8 mouse cellular contexts compared by ENCODE assay signal in the genomic region with DNA sequence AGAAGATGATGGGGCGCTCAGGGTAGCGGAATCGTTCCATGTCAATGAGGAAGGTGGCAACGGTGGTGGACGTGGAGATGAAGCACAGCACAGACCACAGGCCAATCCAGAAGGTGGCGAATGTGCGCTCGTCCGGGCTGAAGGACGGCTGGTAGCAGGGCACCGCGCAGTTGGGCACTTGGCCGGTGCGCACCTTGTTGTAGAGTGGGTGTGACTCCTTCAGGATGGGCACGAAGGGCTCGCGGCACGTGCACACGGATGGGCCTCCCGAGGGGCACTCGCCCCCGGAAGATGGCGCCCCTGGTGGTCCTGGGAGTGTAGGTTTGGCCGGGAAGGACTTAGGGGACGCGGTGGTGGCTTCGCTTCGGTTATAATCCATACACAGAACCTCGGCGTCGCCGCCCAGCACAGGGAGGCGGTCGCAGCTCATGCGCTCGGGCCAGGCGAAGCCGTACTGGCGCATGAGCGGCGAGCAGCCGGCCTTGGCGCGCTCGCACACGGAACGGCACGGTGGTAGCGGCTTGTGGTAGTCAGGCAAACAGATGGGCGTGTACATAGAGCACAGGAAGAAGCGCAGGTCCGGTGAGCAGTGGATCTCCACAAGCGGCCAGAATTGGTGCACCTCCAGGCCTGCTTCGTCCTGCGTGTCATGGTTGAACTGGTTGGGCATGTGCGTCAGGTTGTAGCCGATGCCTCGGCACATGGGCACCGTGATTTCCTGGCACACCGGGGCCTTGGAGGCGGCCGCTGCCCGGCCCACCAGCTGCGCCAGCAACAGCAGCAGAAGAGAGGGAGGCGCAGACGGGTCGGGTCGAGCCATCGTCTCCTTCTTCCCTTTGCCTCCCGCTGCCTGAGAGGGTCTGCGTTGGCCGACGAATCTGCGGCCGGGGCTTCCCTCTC. TPM values are rescaled to one million over a fixed set of nuclear protein-coding genes. Genes with fewer than 3 reads are reported as not detected.
DNase-seq lines count a peak whose midpoint lies in the region; ATAC-seq and TF ChIP-seq lines count a peak whose summit lies in the region.

No protein-coding gene starts in this region.

- peak overlapping the region; percentile 78 for H3K9ac ChIP-seq in heart, postnatal 0 days (replicated peaks; ENCODE audit: low read depth, low read length)

- peak; percentile 4; the same call in 1 of the 2 replicates for ATAC-seq in G1E (ENCODE audit: extremely low read depth, insufficient number of reproducible peaks, low FRiP score, poor library complexity, severe bottlenecking)
- ATAC-seq in erythroblast, adult 5-6 weeks (replicated peaks; ENCODE audit: low FRiP score, poor library complexity, severe bottlenecking), result 0 out of 2 replicates have a peak, but pooled peaks have one; percentile 18
- ATAC-seq in heart, postnatal 0 days (ENCODE audit: insufficient read depth, low read depth), result no peak
- peak; percentile 33 for ATAC-seq in megakaryocyte, adult 5-6 weeks (ENCODE audit: poor library complexity, severe bottlenecking)

- no peak for TF ChIP-seq EP300 in heart, postnatal 0 days (IDR thresholded peaks at IDR 0.05; ENCODE audit: low read depth)

- no peaks in the 10 kb centered on the region for H3K27me3 ChIP-seq in G1E (ENCODE audit: insufficient read depth, low read length)
- H3K27me3 ChIP-seq in heart, postnatal 0 days (ENCODE audit: control insufficient read depth, insufficient read depth, low read length), result no peaks in the 10 kb centered on the region

- H3K9me3 ChIP-seq in G1E (replicated peaks), result no peaks in the 10 kb centered on the region
- H3K9me3 ChIP-seq in heart, postnatal 0 days (replicated peaks; ENCODE audit: control insufficient read depth, low read length), result no peaks in the 10 kb centered on the region

- DNase-seq in G1E (ENCODE audit: low spot score), result peak; percentile 47
- peak; percentile 31 for DNase-seq in heart, postnatal 0 days (ENCODE audit: low spot score)
- peak; percentile 52 for DNase-seq in kidney, postnatal 14 days
- DNase-seq in right cerebral cortex, postnatal 4 days, result peak; percentile 58
- DNase-seq in left cerebral cortex, adult 9 months (ENCODE audit: low spot score in 2 of 2), result no peak

- WGBS in heart, postnatal 0 days, result 8% methylated on average over 75 of the region's 75 CpGs

- H3K27ac ChIP-seq in bone marrow macrophage, adult 2 months (ENCODE audit: insufficient read depth, low read depth, low read length), result no peak overlapping the region
- peak overlapping the region; percentile 87; the same call in 1 of the 2 replicates for H3K27ac ChIP-seq in heart, postnatal 0 days (ENCODE audit: low read depth)

- TF ChIP-seq CTCF in G1E (IDR thresholded peaks at IDR 0.05; ENCODE audit: low read depth, low read length), result no peak; the same call in 1 of the 2 replicates
- TF ChIP-seq CTCF in bone marrow macrophage, adult 2 months (IDR thresholded peaks at IDR 0.05; ENCODE audit: low read depth, low read length), result no peak
- peak; percentile 34 for TF ChIP-seq CTCF in heart, postnatal 0 days (IDR thresholded peaks at IDR 0.05; ENCODE audit: low read depth)

- no peak for TF ChIP-seq POLR2A in bone marrow macrophage, adult 2 months (IDR thresholded peaks at IDR 0.05; ENCODE audit: borderline replicate concordance, low read depth, low read length)

- peak overlapping the region; percentile 90 for H3K4me3 ChIP-seq in G1E (ENCODE audit: low read depth, low read length)
- H3K4me3 ChIP-seq in bone marrow macrophage, adult 2 months (ENCODE audit: insufficient read depth, low read length), result peak overlapping the region; percentile 75
- peak overlapping the region; percentile 72 for H3K4me3 ChIP-seq in heart, postnatal 0 days (ENCODE audit: low read depth, low read length)

- peaks cover 34% of the 10 kb centered on the region for H3K36me3 ChIP-seq in G1E (replicated peaks)
- H3K36me3 ChIP-seq in heart, postnatal 0 days (replicated peaks; ENCODE audit: control insufficient read depth, insufficient read depth, low read length), result 0 out of 2 replicates have a peak, but pooled peaks cover 3% of the 10 kb centered on the region

- H3K4me2 ChIP-seq in heart, postnatal 0 days (ENCODE audit: low read depth, low read length), result peak overlapping the region; percentile 81

- H3K4me1 ChIP-seq in G1E (ENCODE audit: insufficient read depth, low read depth, low read length), result peaks cover 78% of the 10 kb centered on the region
- H3K4me1 ChIP-seq in bone marrow macrophage, adult 2 months (ENCODE audit: control insufficient read depth, insufficient read depth, low read length), result peaks cover 3% of the 10 kb centered on the region; the same call in 1 of the 2 replicates
- peaks cover 29% of the 10 kb centered on the region for H3K4me1 ChIP-seq in heart, postnatal 0 days (ENCODE audit: control insufficient read depth, insufficient read depth)

RNA-seq across cellular contexts. Expression of a gene that starts 1.5 kb away (rescaled TPM):
- total RNA-seq in G1E (2014; fragmentation: Nextera tagmentation) (8.6 and 9.6 TPM in 2 replicates), G1E (2017) (3.1 and 4.4 TPM in 2 replicates)
- polyA plus RNA-seq in G1E (2012), result 23.2 and 24.0 TPM in 2 replicates
- polyA plus RNA-seq in bone marrow macrophage, adult 2 months (2012; ENCODE audit: insufficient read depth, insufficient read length, missing spikeins), result 2.4 TPM in 2 replicates
- 2.7 and 5.0 TPM in 2 replicates for total RNA-seq in erythroblast, adult 5-6 weeks (2015; ENCODE audit: low replicate concordance)
- total RNA-seq in erythroblast, adult 5-6 weeks (2017; ENCODE audit: low replicate concordance), result 4.3 and 5.4 TPM in 2 replicates
- total RNA-seq in heart, postnatal 0 days (2014; rRNA removed; ENCODE audit: low replicate concordance), result 6.0 and 17.9 TPM in 2 replicates
- polyA plus RNA-seq in heart, postnatal 0 days (2015; fragmentation: Nextera tagmentation; extraction: Ambion mirVana), result 1.3 and 1.4 TPM in 2 replicates
- 1.4 and 1.8 TPM in 2 replicates for total RNA-seq in megakaryocyte, adult 5-6 weeks (2015)
- 1.6 and 2.0 TPM in 2 replicates for total RNA-seq in megakaryocyte, adult 5-6 weeks (2017)

RNA-seq across cellular contexts. Expression of a gene that starts 45.8 kb away (rescaled TPM):
- total RNA-seq in G1E (2014; fragmentation: Nextera tagmentation) (16.3 and 19.5 TPM in 2 replicates), G1E (2017) (13.5 and 14.2 TPM in 2 replicates)
- 50.2 and 71.2 TPM in 2 replicates for polyA plus RNA-seq in G1E (2012)
- 8.3 and 8.5 TPM in 2 replicates for polyA plus RNA-seq in bone marrow macrophage, adult 2 months (2012; ENCODE audit: insufficient read depth, insufficient read length, missing spikeins)
- 2.5 and 2.9 TPM in 2 replicates for total RNA-seq in erythroblast, adult 5-6 weeks (2015; ENCODE audit: low replicate concordance)
- total RNA-seq in erythroblast, adult 5-6 weeks (2017; ENCODE audit: low replicate concordance), result 1.4 and 6.6 TPM in 2 replicates
- total RNA-seq in heart, postnatal 0 days (2014; rRNA removed; ENCODE audit: low replicate concordance), result 9.7 and 12.7 TPM in 2 replicates
- polyA plus RNA-seq in heart, postnatal 0 days (2015; fragmentation: Nextera tagmentation; extraction: Ambion mirVana), result 2.5 and 3.4 TPM in 2 replicates
- 10.6 and 12.6 TPM in 2 replicates for total RNA-seq in megakaryocyte, adult 5-6 weeks (2015)
- 10.4 and 11.1 TPM in 2 replicates for total RNA-seq in megakaryocyte, adult 5-6 weeks (2017)

Comparison
In these comparisons a context has a peak if more than half of its experiments do, and no peak if none do; other contexts are left out.
1. DNase-seq: peak in G1E (single experiment), heart, postnatal 0 days (single experiment), kidney, postnatal 14 days (single experiment) and right cerebral cortex, postnatal 4 days (single experiment); none in left cerebral cortex, adult 9 months (0 of 2).
2. Peak in every context shown above with its lines, with median percentiles within 50 percentile points of each other: H3K4me3 ChIP-seq.